Mouse (Mus musculus) ES-E14 (cell line): Measurements from ENCODE around the gene Yars. TPM values are rescaled to one million over a fixed set of nuclear protein-coding genes. Genes with fewer than 3 reads are reported as not detected.

Experiments used
- DNase-seq: peaks from one replicate; pipeline ENCODE4 v3.0.0-alpha.2; 2013; ENCODE audit warnings: low read depth, low spot score
- H3K27ac ChIP-seq: 2 replicates; pipeline ENCODE4 v1.5.1; 2012; ENCODE audit warnings: low read depth, mild to moderate bottlenecking, low read length, moderate library complexity, mixed read lengths; ENCODE audit not compliant: poor library complexity, insufficient read depth, severe bottlenecking
- H3K36me3 ChIP-seq: 2 replicates; pipeline ENCODE4 v1.6.1; 2012; ENCODE audit warnings: mild to moderate bottlenecking, low read length, moderate library complexity, mixed read lengths; ENCODE audit not compliant: control insufficient read depth, poor library complexity, insufficient read depth, severe bottlenecking
- H3K4me1 ChIP-seq, 2 experiments: fragments of 150-350 bp in 1 of 2; sonication (generic) in 1 of 2; 2 replicates each; pipeline ENCODE4 v1.6.1; 2012; ENCODE audit warnings: low read length in 2 of 2, mild to moderate bottlenecking in 1 of 2, mixed read lengths in 1 of 2; ENCODE audit not compliant: control insufficient read depth in 2 of 2, insufficient read depth in 2 of 2, poor library complexity in 1 of 2
- H3K4me3 ChIP-seq, 2 experiments: fragments of 150-350 bp in 1 of 2; sonication (generic) in 1 of 2; 2 replicates each; pipeline ENCODE4 v1.5.1; 2012; ENCODE audit warnings: low read length in 2 of 2, low read depth in 1 of 2, mild to moderate bottlenecking in 1 of 2, mixed read lengths in 1 of 2; ENCODE audit not compliant: insufficient read depth in 1 of 2, poor library complexity in 1 of 2, severe bottlenecking in 1 of 2
- H3K9ac ChIP-seq: 2 replicates; pipeline ENCODE4 v1.6.1; 2012; ENCODE audit warnings: low read depth, mild to moderate bottlenecking, low read length, mixed read lengths; ENCODE audit not compliant: poor library complexity, insufficient read depth, severe bottlenecking
- H3K9me3 ChIP-seq: fragments of 150-350 bp; sonication (generic); 2 replicates; pipeline ENCODE4 v1.6.1; 2012; ENCODE audit warnings: low read depth, mild to moderate bottlenecking, low read length; ENCODE audit not compliant: control insufficient read depth, insufficient read depth
- CHD2 ChIP-seq: IDR thresholded peaks from 2 replicates; pipeline ENCODE4 v1.6.1; 2014; ENCODE audit warnings: mild to moderate bottlenecking, low read depth, low read length, inconsistent platforms
- HCFC1 ChIP-seq: IDR thresholded peaks from 2 replicates; pipeline ENCODE4 v1.6.1; 2012; ENCODE audit warnings: low read length, inconsistent platforms, borderline replicate concordance; ENCODE audit not compliant: insufficient read depth
- MAFK ChIP-seq: IDR thresholded peaks from 2 replicates; pipeline ENCODE4 v1.6.1; 2014; ENCODE audit warnings: mild to moderate bottlenecking, low read depth, low read length, inconsistent platforms; ENCODE audit not compliant: insufficient read depth
- ZC3H11A ChIP-seq: IDR thresholded peaks from 2 replicates; pipeline ENCODE4 v1.6.1; 2012; ENCODE audit warnings: low read depth, mild to moderate bottlenecking, inconsistent platforms, low read length, borderline replicate concordance
- ZNF384 ChIP-seq: IDR thresholded peaks from 2 replicates; pipeline ENCODE4 v1.6.1; 2012; ENCODE audit warnings: low read depth, low read length, inconsistent platforms
- in situ Hi-C, 2 experiments: fragments of 600-800 bp; cut with MboI; formaldehyde crosslinking; loops; one replicate each; pipeline ENCODE4 v1.15.1; 2025; ENCODE audit warnings: low sequenced_read_pairs in 2 of 2, inconsistent platforms in 1 of 2; ENCODE audit not compliant: unreplicated experiment in 2 of 2
- total RNA-seq: library from RNA; depleted of rRNA; stranded (reverse); fragments of 300-350 nt; gene quantifications from 2 replicates; pipeline ENCODE4 v1.2.3, GENCODE M21; 2012

Yars gene
- total RNA-seq, 1 experiment, result 125 TPM

GRCm38 (mm10) chr4:129194280-129194679 lies 4.7 kb downstream of the Yars start:
- no peaks in the 10 kb centered on the region for H3K9me3 ChIP-seq
- no peak for DNase-seq
- no peak overlapping the region for H3K4me3 ChIP-seq
- H3K27ac ChIP-seq, result no peak overlapping the region
- H3K36me3 ChIP-seq, result peaks cover 27% of the 10 kb centered on the region
- H3K4me1 ChIP-seq, result peaks cover 7 to 12% of the 10 kb centered on the region in 2 experiments; a peak in 3 of 4 replicates
- TF ChIP-seq HCFC1 (no peak), ZNF384 (no peak), ZC3H11A (no peak), MAFK (no peak), CHD2 (no peak)
- in situ Hi-C loops, result no loop called here
- H3K9ac ChIP-seq, result no peak overlapping the region; the same call in 1 of the 2 replicates

- no peak for TF ChIP-seq MAFK
- no peak for TF ChIP-seq HCFC1
- no peak for TF ChIP-seq ZNF384
- TF ChIP-seq CHD2, result no peak
- TF ChIP-seq ZC3H11A, result no peak
- no peak overlapping the region for H3K27ac ChIP-seq
- H3K4me3 ChIP-seq, result no peak overlapping the region
- H3K9ac ChIP-seq, result no peak overlapping the region
- peaks cover 4 to 6% of the 10 kb centered on the region in 2 experiments; a peak in 3 of 4 replicates for H3K4me1 ChIP-seq
- in situ Hi-C loops, result no loop called here
- DNase-seq, result no peak
- H3K36me3 ChIP-seq, result peaks cover 31% of the 10 kb centered on the region
- H3K9me3 ChIP-seq, result no peaks in the 10 kb centered on the region
These were observed 8.0 kb downstream of the Yars start for GRCm38 (mm10) chr4:129197514-129197913.

- Histone ChIP-seq H3K4me1 (0 out of 4 replicates have a peak, but pooled peaks cover 0 to 3% of the 10 kb centered on the region in 2 experiments), H3K9me3 (no peaks in the 10 kb centered on the region), H3K9ac (no peak overlapping the region), H3K27ac (no peak overlapping the region), H3K36me3 (peaks cover 43% of the 10 kb centered on the region), H3K4me3 (no peak overlapping the region)
- no peak for DNase-seq
- no peak for TF ChIP-seq HCFC1
- TF ChIP-seq CHD2, result no peak
- TF ChIP-seq MAFK, result no peak
- TF ChIP-seq ZNF384, result no peak
- no peak for TF ChIP-seq ZC3H11A
- in situ Hi-C loops, result no loop called here
These were observed 15.1 kb downstream of the Yars start for GRCm38 (mm10) chr4:129204655-129205054.

- 0 out of 4 replicates have a peak, but pooled peaks cover 0 to 2% of the 10 kb centered on the region in 2 experiments for H3K4me1 ChIP-seq
- peaks cover 55% of the 10 kb centered on the region for H3K36me3 ChIP-seq
- no peak for TF ChIP-seq CHD2
- no peaks in the 10 kb centered on the region for H3K9me3 ChIP-seq
- in situ Hi-C loops, result no loop called here
- no peak overlapping the region for H3K27ac ChIP-seq
- H3K4me3 ChIP-seq, result no peak overlapping the region
- no peak overlapping the region for H3K9ac ChIP-seq
- no peak for DNase-seq
These were observed 17.2 kb downstream of the Yars start for GRCm38 (mm10) chr4:129206792-129207191.

- Histone ChIP-seq H3K9ac (no peak overlapping the region), H3K27ac (no peak overlapping the region), H3K9me3 (no peaks in the 10 kb centered on the region), H3K36me3 (peaks cover 59% of the 10 kb centered on the region), H3K4me1 (0 out of 4 replicates have a peak, but pooled peaks cover 0 to 2% of the 10 kb centered on the region in 2 experiments), H3K4me3 (no peak overlapping the region)
- no peak for DNase-seq
- no peak for TF ChIP-seq CHD2
- 0 out of 2 replicates have a peak, but pooled peaks have one; percentile 42 for TF ChIP-seq ZC3H11A
- in situ Hi-C loops, result no loop called here
These were observed 19.9 kb downstream of the Yars start for GRCm38 (mm10) chr4:129209504-129209903.
